Mouse (Mus musculus) ES-E14 (cell line): ENCODE measurements at regions not wholly inside any gene's neighbourhood (a gene's known extent, or its start where the extent isn't known, plus 50 kb on each side); places are given as distances from the start of the nearest gene placed in this dataset.

ENCODE experiments used
- CHD2 ChIP-seq: IDR thresholded peaks from 2 replicates; pipeline ENCODE4 v1.6.1; 2014; ENCODE audit warnings: mild to moderate bottlenecking, low read depth, low read length, inconsistent platforms
- HCFC1 ChIP-seq: IDR thresholded peaks from 2 replicates; pipeline ENCODE4 v1.6.1; 2012; ENCODE audit warnings: low read length, inconsistent platforms, borderline replicate concordance; ENCODE audit not compliant: insufficient read depth
- MAFK ChIP-seq: IDR thresholded peaks from 2 replicates; pipeline ENCODE4 v1.6.1; 2014; ENCODE audit warnings: mild to moderate bottlenecking, low read depth, low read length, inconsistent platforms; ENCODE audit not compliant: insufficient read depth
- ZC3H11A ChIP-seq: IDR thresholded peaks from 2 replicates; pipeline ENCODE4 v1.6.1; 2012; ENCODE audit warnings: low read depth, mild to moderate bottlenecking, inconsistent platforms, low read length, borderline replicate concordance
- ZNF384 ChIP-seq: IDR thresholded peaks from 2 replicates; pipeline ENCODE4 v1.6.1; 2012; ENCODE audit warnings: low read depth, low read length, inconsistent platforms

GRCm38 (mm10) chr3:52404636-52405035 is 136.5 kb downstream of the Foxo1 start:
- TF ChIP-seq HCFC1 (no peak), ZNF384 (no peak), CHD2 (no peak), ZC3H11A (no peak), MAFK (no peak)
